Comparison of ENCODE assay signal across 8 mouse cellular contexts in genomic region chr17:86769330-86770211, GRCm38 (mm10). TPM values are rescaled to one million over a fixed set of nuclear protein-coding genes. Genes with fewer than 3 reads are reported as not detected.
DNase-seq lines count a peak whose midpoint lies in the region; ATAC-seq and TF ChIP-seq lines count a peak whose summit lies in the region.
"Had no signal": no experiment of that assay in that cellular context is flagged by ENCODE, and none has a peak within 500 bp of the region (broad histone marks: within the 10 kb centered on the region; RNA-seq: fewer than 3 reads in every experiment).

No protein-coding gene starts in this region.

- 0 out of 2 replicates have a peak, but pooled peaks cover 13% of the 10 kb centered on the region for H3K4me1 ChIP-seq in kidney, postnatal 0 days (replicated peaks; ENCODE audit: insufficient read depth, low read length)
- no peaks in the 10 kb centered on the region for H3K4me1 ChIP-seq in forebrain, embryonic 14.5 days (ENCODE audit: control insufficient read depth, insufficient read depth, low read length)
- H3K4me1 ChIP-seq: midbrain, embryonic 12.5 days had no signal

- 35% methylated on average over 16 of the region's 16 CpGs for WGBS in kidney, postnatal 0 days
- 82% methylated on average over 16 of the region's 16 CpGs for WGBS in forebrain, embryonic 14.5 days

- no peak overlapping the region for H3K4me2 ChIP-seq in kidney, postnatal 0 days (ENCODE audit: low read length)
- no peak overlapping the region for H3K4me2 ChIP-seq in forebrain, embryonic 14.5 days (ENCODE audit: low read length)
- H3K4me2 ChIP-seq: midbrain, embryonic 12.5 days had no signal

- no peak overlapping the region for H3K9ac ChIP-seq in kidney, postnatal 0 days (ENCODE audit: low read depth, low read length)
- no peak overlapping the region for H3K9ac ChIP-seq in forebrain, embryonic 14.5 days (ENCODE audit: low read length)
- H3K9ac ChIP-seq: midbrain, embryonic 12.5 days had no signal

- H3K36me3 ChIP-seq in kidney, postnatal 0 days (ENCODE audit: insufficient read depth, low read length) = 0 out of 2 replicates have a peak, but pooled peaks cover 2% of the 10 kb centered on the region
- no peaks in the 10 kb centered on the region for H3K36me3 ChIP-seq in forebrain, embryonic 14.5 days (ENCODE audit: control insufficient read depth, insufficient read depth, low read length)
- H3K36me3 ChIP-seq: midbrain, embryonic 12.5 days had no signal

- H3K27ac ChIP-seq in kidney, postnatal 0 days = peak overlapping the region; percentile 3; the same call in 1 of the 2 replicates
- H3K27ac ChIP-seq in forebrain, embryonic 14.5 days (ENCODE audit: low read depth, low read length) = no peak overlapping the region
- H3K27ac ChIP-seq: midbrain, embryonic 12.5 days had no signal

- peak; percentile 93 for ATAC-seq in kidney, postnatal 0 days (replicated peaks; ENCODE audit: low FRiP score, low read depth)
- no peak for ATAC-seq in forebrain, embryonic 14.5 days

- H3K27me3 ChIP-seq in kidney, postnatal 0 days (ENCODE audit: insufficient read depth, low read length) = no peaks in the 10 kb centered on the region
- no peaks in the 10 kb centered on the region for H3K27me3 ChIP-seq in forebrain, embryonic 14.5 days (replicated peaks; ENCODE audit: control insufficient read depth, insufficient read depth, low read length)
- H3K27me3 ChIP-seq: midbrain, embryonic 12.5 days had no signal

- H3K4me3 ChIP-seq in kidney, postnatal 0 days (replicated peaks; ENCODE audit: low read depth, low read length) = no peak overlapping the region
- no peak overlapping the region for H3K4me3 ChIP-seq in forebrain, embryonic 14.5 days (ENCODE audit: low read depth, low read length)
- H3K4me3 ChIP-seq: midbrain, embryonic 12.5 days had no signal

- H3K9me3 ChIP-seq in kidney, postnatal 0 days (replicated peaks; ENCODE audit: low read length) = no peaks in the 10 kb centered on the region
- no peaks in the 10 kb centered on the region for H3K9me3 ChIP-seq in forebrain, embryonic 14.5 days (replicated peaks; ENCODE audit: control insufficient read depth, low read length)
- H3K9me3 ChIP-seq: midbrain, embryonic 12.5 days had no signal

- DNase-seq in MN1 (ENCODE audit: low spot score) = peak; percentile 10
- peak; percentile 94 to 96 for DNase-seq in adrenal gland, adult (ENCODE audit: inconsistent age in 2 of 2, low spot score in 1 of 2)
- DNase-seq in heart, adult 8-10 months (ENCODE audit: low spot score) = peak; percentile 91
- DNase-seq in kidney, postnatal 0 days (ENCODE audit: low spot score) = peak; percentile 77
- peak; percentile 91 for DNase-seq in lung, postnatal 25 days (ENCODE audit: low spot score)
- DNase-seq in forebrain, embryonic 14.5 days (ENCODE audit: low spot score) = no peak
- DNase-seq in layer of hippocampus, postnatal 25 days (ENCODE audit: extremely low spot score in 1 of 2, low spot score in 1 of 2) = no peak

- no peak for TF ChIP-seq CTCF in kidney, postnatal 0 days (IDR thresholded peaks at IDR 0.05; ENCODE audit: low read depth)

RNA-seq across cellular contexts. Expression of gene Epas1, which starts 16.1 kb away (rescaled TPM):
- total RNA-seq in heart, adult 8-10 months (2022) = 100 to 1,000 TPM; 241 to 287 (median 262) TPM
- polyA plus RNA-seq in kidney, postnatal 0 days (2015; fragmentation: Nextera tagmentation; extraction: Ambion mirVana) = 12.8 and 14.3 TPM in 2 replicates
- 6.1 and 6.4 TPM in 2 replicates for polyA plus RNA-seq in forebrain, embryonic 14.5 days (2014; fragmentation: Nextera tagmentation; extraction: Ambion mirVana)
- total RNA-seq in layer of hippocampus, postnatal 25 days (2021) = 10 to 100 TPM; 75.1 to 99.4 TPM

Comparison
In these comparisons a context has a peak if more than half of its experiments do, and no peak if none do; other contexts are left out.
1. DNase-seq: peak in MN1 (single experiment), adrenal gland, adult (2 of 2), heart, adult 8-10 months (single experiment), kidney, postnatal 0 days (single experiment) and lung, postnatal 25 days (single experiment); none in forebrain, embryonic 14.5 days (single experiment) and layer of hippocampus, postnatal 25 days (0 of 2).